Mouse (Mus musculus) CH12.LX (cell line): ENCODE measurements at regions not wholly inside any gene's neighbourhood (a gene's known extent, or its start where the extent isn't known, plus 50 kb on each side); places are given as distances from the start of the nearest gene placed in this dataset.

Source experiments
- DNase-seq: peaks from one replicate; pipeline ENCODE4 v3.0.0-alpha.2; 2013; ENCODE audit errors: extremely low read depth
- H3K27ac ChIP-seq: 2 replicates; pipeline ENCODE4 v1.5.1; 2012; ENCODE audit warnings: low read depth, mild to moderate bottlenecking, control low read depth, moderate library complexity; ENCODE audit not compliant: insufficient read depth
- H3K27me3 ChIP-seq: replicated peaks from 2 replicates; pipeline ENCODE3; 2012; ENCODE audit warnings: inconsistent platforms
- H3K36me3 ChIP-seq, 2 experiments: replicated peaks in 1 of 2; 2 replicates each; pipeline versions ENCODE3 to v1.6.1; 2012; ENCODE audit warnings: inconsistent platforms in 1 of 2, low read length in 1 of 2, mild to moderate bottlenecking in 1 of 2, mixed read lengths in 1 of 2, moderate library complexity in 1 of 2; ENCODE audit not compliant: control insufficient read depth in 1 of 2, insufficient read depth in 1 of 2
- H3K4me1 ChIP-seq, 2 experiments: 2 replicates each; pipeline ENCODE4 v1.6.1; 2012; ENCODE audit warnings: inconsistent platforms in 1 of 2, moderate library complexity in 1 of 2; ENCODE audit not compliant: insufficient read depth in 2 of 2, control insufficient read depth in 1 of 2
- H3K4me2 ChIP-seq: 2 replicates; pipeline ENCODE4 v1.6.1; 2012; ENCODE audit warnings: low read depth, mild to moderate bottlenecking, control low read depth; ENCODE audit not compliant: poor library complexity, insufficient read depth, severe bottlenecking
- H3K4me3 ChIP-seq, 3 experiments: fragments of 150-350 bp in 1 of 3; sonication (generic) in 1 of 3; replicated peaks in 1 of 3; 2 replicates each; pipeline versions ENCODE3 to v1.5.1; 2011 to 2012; ENCODE audit warnings: low read depth in 2 of 3, low read length in 2 of 3, mild to moderate bottlenecking in 2 of 3, moderate library complexity in 2 of 3, control low read depth in 1 of 3, improper control_type of control experiment in 1 of 3, inconsistent platforms in 1 of 3, mixed read lengths in 1 of 3; ENCODE audit not compliant: poor library complexity in 1 of 3
- H3K79me2 ChIP-seq: replicated peaks from 2 replicates; pipeline ENCODE4 v1.6.1; 2012; ENCODE audit warnings: mild to moderate bottlenecking, moderate library complexity; ENCODE audit not compliant: control insufficient read depth, poor library complexity, insufficient read depth, severe bottlenecking; ENCODE audit errors: extremely low read depth
- H3K9ac ChIP-seq: 2 replicates; pipeline ENCODE4 v1.6.1; 2012; ENCODE audit warnings: low read depth, mild to moderate bottlenecking, control low read depth, moderate library complexity; ENCODE audit not compliant: insufficient read depth
- H3K9me3 ChIP-seq: replicated peaks from 2 replicates; pipeline ENCODE3; 2012; ENCODE audit warnings: low read length, inconsistent platforms, mixed read lengths
- CHD1 ChIP-seq: IDR thresholded peaks from 2 replicates; pipeline ENCODE4 v1.6.1; 2012; ENCODE audit warnings: low read depth, low read length, improper control_type of control experiment, inconsistent platforms
- CTCF ChIP-seq, 2 experiments: IDR thresholded peaks in 1 of 2; conservative IDR thresholded peaks in 1 of 2; 2 replicates each; pipeline ENCODE4 v1.5.1; 2011 to 2012; ENCODE audit warnings: low read depth in 2 of 2, low read length in 2 of 2, improper control_type of control experiment in 1 of 2, inconsistent platforms in 1 of 2, mild to moderate bottlenecking in 1 of 2, moderate library complexity in 1 of 2
- IRF4 ChIP-seq: IDR thresholded peaks from 2 replicates; pipeline ENCODE4 v1.6.1; 2014; ENCODE audit warnings: low read depth, mild to moderate bottlenecking, inconsistent platforms, low read length, improper control_type of control experiment
- JUN ChIP-seq: IDR thresholded peaks from 2 replicates; pipeline ENCODE4 v1.6.1; 2011; ENCODE audit warnings: low read depth, mild to moderate bottlenecking, low read length, improper control_type of control experiment, moderate library complexity; ENCODE audit not compliant: insufficient read depth
- MAX ChIP-seq: IDR thresholded peaks from 2 replicates; pipeline ENCODE4 v1.6.1; 2011; ENCODE audit warnings: low read length, improper control_type of control experiment
- MEF2A ChIP-seq: IDR thresholded peaks from 2 replicates; pipeline ENCODE4 v1.6.1; 2014; ENCODE audit warnings: low read depth, mild to moderate bottlenecking, inconsistent platforms, low read length, improper control_type of control experiment, borderline replicate concordance
- MYC ChIP-seq: IDR thresholded peaks from 2 replicates; pipeline ENCODE4 v1.6.1; 2011; ENCODE audit warnings: low read depth, mild to moderate bottlenecking, improper control_type of control experiment, low read length
- NELFE ChIP-seq: IDR thresholded peaks from 2 replicates; pipeline ENCODE4 v1.6.1; 2011; ENCODE audit warnings: low read depth, low read length, improper control_type of control experiment
- NRF1 ChIP-seq: IDR thresholded peaks from 2 replicates; pipeline ENCODE4 v1.6.1; 2014; ENCODE audit warnings: low read depth, mild to moderate bottlenecking, inconsistent platforms, low read length, improper control_type of control experiment, moderate library complexity
- RAD21 ChIP-seq: IDR thresholded peaks from 2 replicates; pipeline ENCODE4 v1.6.1; 2011; ENCODE audit warnings: low read depth, mild to moderate bottlenecking, low read length, improper control_type of control experiment, moderate library complexity
- SIN3A ChIP-seq: IDR thresholded peaks from 2 replicates; pipeline ENCODE4 v1.6.1; 2012; ENCODE audit warnings: low read length, improper control_type of control experiment, inconsistent platforms
- SMC3 ChIP-seq: IDR thresholded peaks from 2 replicates; pipeline ENCODE4 v1.6.1; 2011; ENCODE audit warnings: low read depth, low read length, improper control_type of control experiment
- TCF12 ChIP-seq: IDR thresholded peaks from 2 replicates; pipeline ENCODE4 v1.6.1; 2014; ENCODE audit warnings: low read depth, mild to moderate bottlenecking, inconsistent platforms, low read length, improper control_type of control experiment
- ZMIZ1 ChIP-seq: IDR thresholded peaks from 2 replicates; pipeline ENCODE4 v1.6.1; 2012; ENCODE audit warnings: low read depth, mild to moderate bottlenecking, inconsistent platforms, low read length, improper control_type of control experiment
- dilution Hi-C: fragments of 300-500 bp; cut with MboI; formaldehyde crosslinking; loops from 2 replicates; pipeline ENCODE4 v1.14.3; 2020; ENCODE audit warnings: low sequenced_read_pairs; ENCODE audit not compliant: extremely low pct_unique_long_range_greater_than_20kb, extremely low pct_ligation_motif_present
- in situ Hi-C: fragments of 300-500 bp; cut with MboI; formaldehyde crosslinking; loops from 3 replicates; pipeline ENCODE4 v1.14.3; 2019; ENCODE audit warnings: low sequenced_read_pairs, low pct_ligation_motif_present, low pct_unique_long_range_greater_than_20kb, mixed read lengths

GRCm38 (mm10) chr15:103093655-103094054 lies 73.2 kb downstream of the Smug1 start:
- dilution Hi-C loops: no loop called here
- DNase-seq: no peak
- H3K4me2 ChIP-seq: no peak overlapping the region
- no peak overlapping the region for H3K9ac ChIP-seq
- H3K9me3 ChIP-seq: peaks cover 5% of the 10 kb centered on the region
- H3K4me3 ChIP-seq: no peak overlapping the region
- no peaks in the 10 kb centered on the region for H3K79me2 ChIP-seq
- no peak for TF ChIP-seq NELFE
- TF ChIP-seq MAX: no peak
- TF ChIP-seq MYC: no peak
- no peak for TF ChIP-seq SIN3A
- TF ChIP-seq NRF1: no peak
- no peak for TF ChIP-seq MEF2A
- TF ChIP-seq TCF12: no peak
- TF ChIP-seq IRF4: no peak
- TF ChIP-seq CHD1: no peak
- no peak for TF ChIP-seq ZMIZ1
- no peaks in the 10 kb centered on the region for H3K4me1 ChIP-seq
- peaks cover 0 to 44% of the 10 kb centered on the region in 2 experiments for H3K36me3 ChIP-seq
- H3K27me3 ChIP-seq: peaks cover 11% of the 10 kb centered on the region
- H3K27ac ChIP-seq: no peak overlapping the region
- in situ Hi-C loops: no loop called here

GRCm38 (mm10) chr15:103092496-103092895 lies 73.8 kb downstream of the Hoxc4 start:
- H3K4me3 ChIP-seq: no peak overlapping the region
- in situ Hi-C loops: no loop called here
- dilution Hi-C loops: no loop called here
- H3K9me3 ChIP-seq: peaks cover 5% of the 10 kb centered on the region
- TF ChIP-seq RAD21 (peak; percentile 27), JUN (no peak), SMC3 (peak; percentile 43), CTCF (conservative IDR thresholded peaks at IDR 0.05 in 1 of 2, IDR thresholded peaks at IDR 0.05 in 1 of 2; ENCODE audit: low read depth in 2 of 2, low read length in 2 of 2) (peak; percentile 54 to 56)
- H3K4me1 ChIP-seq: peaks cover 2 to 8% of the 10 kb centered on the region in 2 experiments; a peak in 3 of 4 replicates
- H3K79me2 ChIP-seq: no peaks in the 10 kb centered on the region
- H3K9ac ChIP-seq: no peak overlapping the region
- peaks cover 0 to 38% of the 10 kb centered on the region in 2 experiments for H3K36me3 ChIP-seq
- DNase-seq: no peak
- H3K27ac ChIP-seq: no peak overlapping the region
- no peak overlapping the region for H3K4me2 ChIP-seq
- H3K27me3 ChIP-seq: peaks cover 11% of the 10 kb centered on the region
